Comparison of ENCODE assay signal across 16 mouse cellular contexts in genomic region chr8:88064414-88065110, GRCm38 (mm10). TPM values are rescaled to one million over a fixed set of nuclear protein-coding genes. Genes with fewer than 3 reads are reported as not detected.
DNase-seq lines count a peak whose midpoint lies in the region; ATAC-seq and TF ChIP-seq lines count a peak whose summit lies in the region.
"Had no signal": no experiment of that assay in that cellular context is flagged by ENCODE, and none has a peak within 500 bp of the region (broad histone marks: within the 10 kb centered on the region; RNA-seq: fewer than 3 reads in every experiment).

No protein-coding gene starts in this region.

- no peak for DNase-seq in frontal cortex, postnatal 25 days (ENCODE audit: low spot score in 2 of 2)
- peak; percentile 53 to 75 for DNase-seq in cerebellum, adult 2 months
- peak; percentile 24 to 57 for DNase-seq in frontal cortex, postnatal 36 days (ENCODE audit: low spot score in 2 of 2)
- peak; percentile 15 to 24 for DNase-seq in left cerebral cortex, postnatal 36 days (ENCODE audit: low spot score in 2 of 2)
- DNase-seq in gastrocnemius, adult 2 months, result no peak
- no peak for DNase-seq in retina, embryonic 14.5 days (ENCODE audit: low spot score)
- DNase-seq in kidney, adult 8-10 months, result no peak
- DNase-seq: heart, adult 18-20 months; heart, postnatal 36 days; kidney, adult 9 months; thymus, adult 18-20 months had no signal

- H3K4me1 ChIP-seq in cerebellum, adult 2 months (ENCODE audit: control insufficient read depth, insufficient read depth, low read length), result no peaks in the 10 kb centered on the region
- H3K4me1 ChIP-seq: limb, embryonic 13.5 days; lung, embryonic 15.5 days; neural tube, embryonic 12.5 days had no signal

- WGBS in cerebellum, adult 2 months, result 31% methylated on average over 13 of the region's 13 CpGs

- H3K27ac ChIP-seq in cerebellum, adult 2 months (ENCODE audit: insufficient read depth, low read length), result no peak overlapping the region
- no peak overlapping the region for H3K27ac ChIP-seq in gastrocnemius, adult 2 months
- H3K27ac ChIP-seq: limb, embryonic 13.5 days; lung, embryonic 15.5 days; neural tube, embryonic 12.5 days had no signal

- H3K4me3 ChIP-seq in cerebellum, adult 2 months (replicated peaks; ENCODE audit: insufficient read depth, low read depth, low read length), result no peak overlapping the region
- no peak overlapping the region for H3K4me3 ChIP-seq in gastrocnemius, adult 2 months
- H3K4me3 ChIP-seq: erythroblast, embryonic 14.5 days; limb, embryonic 13.5 days; lung, embryonic 15.5 days; neural tube, embryonic 12.5 days had no signal

- no peaks in the 10 kb centered on the region for H3K27me3 ChIP-seq in cerebellum, adult 2 months (ENCODE audit: control insufficient read depth, insufficient read depth, low read length)
- H3K27me3 ChIP-seq: limb, embryonic 13.5 days; lung, embryonic 15.5 days; neural tube, embryonic 12.5 days had no signal

- intact Hi-C loops in left cerebral cortex, postnatal 36 days (cut with DNase I), result no loop called here
- intact Hi-C loops in gastrocnemius, adult 2 months (cut with DNase I), result no loop called here

- no peak for TF ChIP-seq POLR2A in cerebellum, adult 2 months (IDR thresholded peaks at IDR 0.05; ENCODE audit: borderline replicate concordance, insufficient read depth, low read length)

- ATAC-seq in frontal cortex, adult (ENCODE audit: low TSS enrichment), result peak; percentile 81

- TF ChIP-seq CTCF in cerebellum, adult 2 months (IDR thresholded peaks at IDR 0.05; ENCODE audit: borderline replicate concordance, insufficient read depth, low read depth, low read length), result no peak
- no peak for TF ChIP-seq CTCF in gastrocnemius, adult 2 months (IDR thresholded peaks at IDR 0.05)

RNA-seq across cellular contexts. Expression of gene Cnep1r1, which starts 54.0 kb away (rescaled TPM):
- 47.3 and 48.3 TPM in 2 replicates for polyA plus RNA-seq in cerebellum, adult 2 months (2012; rRNA removed)
- 10 to 100 TPM; 28.7 to 33.9 TPM for total RNA-seq in left cerebral cortex, postnatal 36 days (2021)
- 10 to 100 TPM; 36.8 to 43.0 TPM for total RNA-seq in gastrocnemius, adult 2 months (2021)

Comparison
In these comparisons a context has a peak if more than half of its experiments do, and no peak if none do; other contexts are left out.
1. DNase-seq: peak in cerebellum, adult 2 months (2 of 2), frontal cortex, postnatal 36 days (2 of 2) and left cerebral cortex, postnatal 36 days (2 of 2); none in frontal cortex, postnatal 25 days (0 of 2), gastrocnemius, adult 2 months (single experiment), retina, embryonic 14.5 days (single experiment) and kidney, adult 8-10 months (0 of 2).